Mouse (Mus musculus): ENCODE results near the gene C77080. TPM values are rescaled to one million over a fixed set of nuclear protein-coding genes. Genes with fewer than 3 reads are reported as not detected.

Gene C77080
- polyA plus RNA-seq, 1 experiment from 2014 or later: 5.8 TPM

DNA sequence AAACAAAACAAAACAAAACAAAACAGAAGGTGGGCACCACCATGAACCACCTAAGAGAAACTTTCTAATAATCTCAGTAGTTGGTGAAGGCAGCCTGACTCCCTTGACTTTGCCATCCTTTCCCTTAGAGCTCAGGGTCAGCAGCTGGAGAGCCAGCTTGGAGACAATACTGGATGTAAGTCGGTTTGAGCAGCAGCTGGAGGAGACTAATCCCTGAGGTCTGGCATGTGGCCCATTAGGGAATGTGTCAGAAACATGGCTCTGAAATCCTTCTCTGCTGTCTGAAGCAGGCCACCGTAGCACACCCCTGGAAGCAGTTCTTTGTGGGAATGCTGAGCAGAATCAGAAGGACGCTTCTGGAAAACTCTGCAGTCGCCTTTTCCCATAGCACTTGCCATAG, 49.7 kb downstream of the C77080 start:
- Histone ChIP-seq H3K4me1 (replicated peaks; ENCODE audit: control insufficient read depth, insufficient read depth, low read length) (no peaks in the 10 kb centered on the region), H3K27me3 (ENCODE audit: control insufficient read depth, insufficient read depth, low read length) (no peaks in the 10 kb centered on the region), H3K9me3 (ENCODE audit: control insufficient read depth, low read length) (no peaks in the 10 kb centered on the region), H3K36me3 (replicated peaks; ENCODE audit: control insufficient read depth, insufficient read depth) (peaks cover 92% of the 10 kb centered on the region), H3K4me3 (replicated peaks; ENCODE audit: low read length) (no peak overlapping the region), H3K27ac (no peak overlapping the region), H3K4me2 (replicated peaks) (no peak overlapping the region), H3K9ac (no peak overlapping the region)
- WGBS: 92% methylated on average over 4 of the region's 4 CpGs
- ATAC-seq (ENCODE audit: low FRiP score): no peak
- no peak for DNase-seq (ENCODE audit: low spot score)

DNA sequence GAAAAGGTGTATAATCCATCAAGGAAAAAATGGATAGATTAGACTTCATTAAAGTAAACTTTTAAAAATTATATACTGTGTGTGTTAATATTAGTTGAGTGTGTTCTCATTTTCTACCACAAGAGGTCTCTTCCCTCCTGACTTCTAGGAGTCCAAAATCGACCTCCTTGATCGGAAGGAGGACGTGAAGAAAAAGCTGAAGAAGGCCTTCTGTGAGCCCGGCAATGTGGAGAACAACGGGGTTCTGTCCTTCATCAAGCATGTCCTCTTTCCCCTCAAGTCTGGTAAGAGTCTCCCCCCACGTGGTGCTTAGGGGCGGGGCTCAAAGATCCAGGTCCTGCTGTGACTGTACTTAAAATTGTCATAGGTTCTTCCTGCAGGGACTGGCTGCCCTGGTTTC, 51.7 kb downstream of the C77080 start:
- Histone ChIP-seq H3K4me1 (replicated peaks; ENCODE audit: control insufficient read depth, insufficient read depth, low read length) (no peaks in the 10 kb centered on the region), H3K36me3 (replicated peaks; ENCODE audit: control insufficient read depth, insufficient read depth) (peaks cover 91% of the 10 kb centered on the region), H3K9ac (no peak overlapping the region), H3K9me3 (ENCODE audit: control insufficient read depth, low read length) (no peaks in the 10 kb centered on the region), H3K27ac (no peak overlapping the region), H3K4me2 (replicated peaks) (no peak overlapping the region), H3K27me3 (ENCODE audit: control insufficient read depth, insufficient read depth, low read length) (no peaks in the 10 kb centered on the region), H3K4me3 (replicated peaks; ENCODE audit: low read length) (no peak overlapping the region)
- ATAC-seq (ENCODE audit: low FRiP score): no peak
- DNase-seq (ENCODE audit: low spot score): peak; percentile 71
- 58% methylated on average over 7 of the region's 7 CpGs for WGBS

DNA sequence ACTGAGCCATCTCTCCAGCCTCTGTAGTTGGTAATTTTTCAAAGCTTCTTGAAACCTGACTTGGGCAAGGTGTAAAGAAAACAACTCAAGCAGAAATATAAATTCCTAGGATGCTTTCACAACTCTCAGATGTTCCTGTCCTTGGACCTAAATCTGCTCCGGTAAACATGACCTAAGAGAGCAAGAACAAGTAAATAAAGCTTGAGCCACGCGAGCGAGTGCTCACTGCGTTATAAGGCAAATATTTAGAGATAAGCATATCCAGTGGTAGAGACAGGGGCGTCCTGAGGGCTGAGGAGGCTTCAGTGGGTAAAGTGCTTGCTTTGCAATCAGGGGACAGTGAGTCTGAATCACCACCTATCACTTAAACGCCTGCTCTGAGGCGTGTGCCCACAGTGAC, 54.4 kb downstream of the C77080 start:
- Histone ChIP-seq H3K4me1 (replicated peaks; ENCODE audit: control insufficient read depth, insufficient read depth, low read length) (no peaks in the 10 kb centered on the region), H3K36me3 (replicated peaks; ENCODE audit: control insufficient read depth, insufficient read depth) (peaks cover 91% of the 10 kb centered on the region), H3K27ac (no peak overlapping the region), H3K27me3 (ENCODE audit: control insufficient read depth, insufficient read depth, low read length) (no peaks in the 10 kb centered on the region), H3K4me2 (replicated peaks) (no peak overlapping the region), H3K9ac (no peak overlapping the region), H3K4me3 (replicated peaks; ENCODE audit: low read length) (no peak overlapping the region), H3K9me3 (ENCODE audit: control insufficient read depth, low read length) (no peaks in the 10 kb centered on the region)
- 95% methylated on average over 8 of the region's 8 CpGs for WGBS
- DNase-seq (ENCODE audit: low spot score) (no peak), ATAC-seq (ENCODE audit: low FRiP score) (no peak)

DNA sequence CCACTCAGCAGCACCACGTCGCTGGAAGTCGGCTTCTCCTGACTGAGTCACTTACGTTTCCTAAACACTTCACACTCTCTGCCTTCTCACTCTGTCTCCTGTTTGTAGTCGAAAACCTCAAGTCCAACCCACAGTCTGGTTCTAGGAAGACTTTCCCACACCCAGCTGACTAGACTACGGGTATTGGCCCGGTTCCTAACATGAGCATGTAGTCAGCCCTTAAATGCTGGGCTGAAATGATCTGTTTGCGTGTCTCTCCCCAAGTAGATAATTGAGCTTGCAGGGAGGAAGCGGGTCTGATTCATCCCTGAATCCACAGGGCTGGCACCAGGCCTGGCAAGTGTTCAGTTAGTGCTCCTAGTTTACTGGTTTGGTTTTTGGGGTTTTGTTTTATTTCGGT, 56.5 kb downstream of the C77080 start:
- H3K9me3 ChIP-seq (ENCODE audit: control insufficient read depth, low read length): no peaks in the 10 kb centered on the region
- H3K9ac ChIP-seq: no peak overlapping the region
- DNase-seq (ENCODE audit: low spot score) (no peak), ATAC-seq (ENCODE audit: low FRiP score) (no peak)
- 97% methylated on average over 10 of the region's 10 CpGs for WGBS
- no peaks in the 10 kb centered on the region for H3K27me3 ChIP-seq (ENCODE audit: control insufficient read depth, insufficient read depth, low read length)
- H3K27ac ChIP-seq: no peak overlapping the region
- no peak overlapping the region for H3K4me2 ChIP-seq (replicated peaks)
- peaks cover 91% of the 10 kb centered on the region for H3K36me3 ChIP-seq (replicated peaks; ENCODE audit: control insufficient read depth, insufficient read depth)
- H3K4me1 ChIP-seq (replicated peaks; ENCODE audit: control insufficient read depth, insufficient read depth, low read length): no peaks in the 10 kb centered on the region
- no peak overlapping the region for H3K4me3 ChIP-seq (replicated peaks; ENCODE audit: low read length)

DNA sequence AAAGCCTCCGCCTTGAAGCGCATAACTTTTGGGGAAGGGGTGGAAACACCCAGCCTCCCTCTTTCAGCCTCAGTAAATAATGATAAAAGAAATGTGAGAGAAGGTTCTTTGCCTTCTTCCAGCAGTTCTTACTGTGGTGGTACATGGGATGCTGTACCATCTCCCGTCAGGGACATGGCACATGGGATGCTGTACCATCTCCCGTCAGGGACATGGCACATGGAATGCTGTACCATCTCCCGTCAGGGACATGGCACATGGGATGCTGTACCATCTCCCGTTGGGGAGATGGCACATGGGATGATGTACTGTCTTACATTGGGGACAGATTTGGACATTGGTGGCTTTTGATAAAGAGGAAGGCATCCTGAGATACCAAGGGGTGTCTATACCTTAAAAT, 63.7 kb downstream of the C77080 start:
- no peaks in the 10 kb centered on the region for H3K4me1 ChIP-seq (replicated peaks; ENCODE audit: control insufficient read depth, insufficient read depth, low read length)
- no peak for DNase-seq (ENCODE audit: low spot score)
- H3K27ac ChIP-seq: no peak overlapping the region
- no peak overlapping the region for H3K4me2 ChIP-seq (replicated peaks)
- no peaks in the 10 kb centered on the region for H3K9me3 ChIP-seq (ENCODE audit: control insufficient read depth, low read length)
- H3K9ac ChIP-seq: no peak overlapping the region
- no peak for ATAC-seq (ENCODE audit: low FRiP score)
- 96% methylated on average over 6 of the region's 6 CpGs for WGBS
- H3K27me3 ChIP-seq (ENCODE audit: control insufficient read depth, insufficient read depth, low read length): no peaks in the 10 kb centered on the region
- no peak overlapping the region for H3K4me3 ChIP-seq (replicated peaks; ENCODE audit: low read length)
- peaks cover 65% of the 10 kb centered on the region for H3K36me3 ChIP-seq (replicated peaks; ENCODE audit: control insufficient read depth, insufficient read depth)

DNA sequence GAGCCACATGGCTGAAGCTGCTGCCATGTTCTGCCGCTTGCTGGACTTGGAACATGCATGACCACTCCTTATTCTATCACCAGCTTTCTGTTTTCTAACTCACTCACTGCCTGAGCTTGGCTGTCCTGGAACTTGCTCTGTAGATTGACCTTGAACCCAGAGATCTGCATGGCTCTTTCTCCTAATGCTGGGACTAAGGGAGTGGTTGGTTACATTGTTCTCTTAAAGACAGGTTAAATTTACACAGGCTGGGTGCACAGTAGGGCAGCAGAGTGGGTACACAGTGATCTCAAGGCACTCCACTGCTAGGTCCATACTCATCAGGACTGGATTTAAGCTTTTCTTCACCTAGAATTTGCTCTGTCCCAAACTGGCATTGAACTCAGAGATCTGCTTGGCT, 66.9 kb downstream of the C77080 start:
- Histone ChIP-seq H3K9ac (no peak overlapping the region), H3K27me3 (ENCODE audit: control insufficient read depth, insufficient read depth, low read length) (no peaks in the 10 kb centered on the region), H3K4me2 (replicated peaks) (no peak overlapping the region), H3K4me3 (replicated peaks; ENCODE audit: low read length) (no peak overlapping the region), H3K27ac (no peak overlapping the region), H3K9me3 (ENCODE audit: control insufficient read depth, low read length) (no peaks in the 10 kb centered on the region), H3K36me3 (replicated peaks; ENCODE audit: control insufficient read depth, insufficient read depth) (peaks cover 36% of the 10 kb centered on the region), H3K4me1 (replicated peaks; ENCODE audit: control insufficient read depth, insufficient read depth, low read length) (peaks cover 13% of the 10 kb centered on the region)
- no peak for ATAC-seq (ENCODE audit: low FRiP score)
- no peak for DNase-seq (ENCODE audit: low spot score)
- WGBS: 100% methylated on average over 1 of the region's 1 CpGs

DNA sequence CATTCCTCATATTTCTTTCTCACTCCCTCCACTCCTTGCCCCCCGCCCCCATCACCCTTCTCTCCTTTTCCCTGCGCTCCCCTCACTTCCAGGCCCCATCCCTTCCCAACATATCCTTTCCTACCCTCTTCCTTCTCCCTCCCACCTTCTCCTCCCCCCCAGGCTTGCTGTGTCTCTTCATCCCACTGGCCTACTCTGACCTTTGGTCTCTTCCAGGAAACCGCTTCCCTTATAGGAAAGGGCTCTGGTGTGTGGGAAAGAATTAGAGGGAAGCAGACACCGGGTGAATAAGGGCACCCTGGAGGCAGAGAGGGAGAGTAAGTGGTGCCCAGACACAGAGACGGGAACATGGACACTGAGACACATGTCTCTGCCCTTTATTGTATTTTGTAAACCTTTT, 69.5 kb downstream of the C77080 start:
- no peak overlapping the region for H3K4me3 ChIP-seq (replicated peaks; ENCODE audit: low read length)
- no peak overlapping the region for H3K4me2 ChIP-seq (replicated peaks)
- H3K27ac ChIP-seq: no peak overlapping the region
- ATAC-seq (ENCODE audit: low FRiP score): no peak
- H3K9me3 ChIP-seq (ENCODE audit: control insufficient read depth, low read length): no peaks in the 10 kb centered on the region
- WGBS: 82% methylated on average over 5 of the region's 5 CpGs
- H3K4me1 ChIP-seq (replicated peaks; ENCODE audit: control insufficient read depth, insufficient read depth, low read length): peaks cover 23% of the 10 kb centered on the region
- no peaks in the 10 kb centered on the region for H3K27me3 ChIP-seq (ENCODE audit: control insufficient read depth, insufficient read depth, low read length)
- no peak overlapping the region for H3K9ac ChIP-seq
- no peak for DNase-seq (ENCODE audit: low spot score)
- H3K36me3 ChIP-seq (replicated peaks; ENCODE audit: control insufficient read depth, insufficient read depth): peaks cover 14% of the 10 kb centered on the region

DNA sequence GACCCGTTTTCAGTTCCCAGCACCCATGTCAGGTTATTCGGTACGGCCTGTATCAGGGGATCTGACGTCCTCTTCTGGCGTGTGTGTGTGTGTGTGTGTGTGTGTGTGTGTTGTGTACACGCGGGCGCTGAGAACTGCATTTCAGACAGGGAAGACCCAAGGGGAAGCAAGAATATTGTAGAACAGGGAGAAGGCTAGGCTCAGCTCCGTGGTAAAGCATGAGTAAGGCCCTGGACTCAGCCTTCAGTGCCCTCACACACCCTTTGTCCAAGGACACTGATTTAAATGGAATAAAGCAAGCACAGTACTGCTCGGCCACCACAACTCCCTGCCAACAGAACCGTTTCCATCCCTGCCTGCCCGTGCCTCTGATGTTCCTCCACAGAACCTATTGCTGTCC, 70.7 kb downstream of the C77080 start:
- H3K4me3 ChIP-seq (replicated peaks; ENCODE audit: low read length): peak overlapping the region; percentile 83
- peak overlapping the region; percentile 86 for H3K4me2 ChIP-seq (replicated peaks)
- H3K9ac ChIP-seq: peak overlapping the region; percentile 75
- no peak for ATAC-seq (ENCODE audit: low FRiP score)
- peaks cover 2% of the 10 kb centered on the region; the same call in 1 of the 2 replicates for H3K36me3 ChIP-seq (replicated peaks; ENCODE audit: control insufficient read depth, insufficient read depth)
- no peaks in the 10 kb centered on the region for H3K9me3 ChIP-seq (ENCODE audit: control insufficient read depth, low read length)
- H3K27ac ChIP-seq: peak overlapping the region; percentile 79; the same call in 1 of the 2 replicates
- peaks cover 23% of the 10 kb centered on the region for H3K4me1 ChIP-seq (replicated peaks; ENCODE audit: control insufficient read depth, insufficient read depth, low read length)
- H3K27me3 ChIP-seq (ENCODE audit: control insufficient read depth, insufficient read depth, low read length): no peaks in the 10 kb centered on the region
- no peak for DNase-seq (ENCODE audit: low spot score)
- 5% methylated on average over 12 of the region's 12 CpGs for WGBS

DNA sequence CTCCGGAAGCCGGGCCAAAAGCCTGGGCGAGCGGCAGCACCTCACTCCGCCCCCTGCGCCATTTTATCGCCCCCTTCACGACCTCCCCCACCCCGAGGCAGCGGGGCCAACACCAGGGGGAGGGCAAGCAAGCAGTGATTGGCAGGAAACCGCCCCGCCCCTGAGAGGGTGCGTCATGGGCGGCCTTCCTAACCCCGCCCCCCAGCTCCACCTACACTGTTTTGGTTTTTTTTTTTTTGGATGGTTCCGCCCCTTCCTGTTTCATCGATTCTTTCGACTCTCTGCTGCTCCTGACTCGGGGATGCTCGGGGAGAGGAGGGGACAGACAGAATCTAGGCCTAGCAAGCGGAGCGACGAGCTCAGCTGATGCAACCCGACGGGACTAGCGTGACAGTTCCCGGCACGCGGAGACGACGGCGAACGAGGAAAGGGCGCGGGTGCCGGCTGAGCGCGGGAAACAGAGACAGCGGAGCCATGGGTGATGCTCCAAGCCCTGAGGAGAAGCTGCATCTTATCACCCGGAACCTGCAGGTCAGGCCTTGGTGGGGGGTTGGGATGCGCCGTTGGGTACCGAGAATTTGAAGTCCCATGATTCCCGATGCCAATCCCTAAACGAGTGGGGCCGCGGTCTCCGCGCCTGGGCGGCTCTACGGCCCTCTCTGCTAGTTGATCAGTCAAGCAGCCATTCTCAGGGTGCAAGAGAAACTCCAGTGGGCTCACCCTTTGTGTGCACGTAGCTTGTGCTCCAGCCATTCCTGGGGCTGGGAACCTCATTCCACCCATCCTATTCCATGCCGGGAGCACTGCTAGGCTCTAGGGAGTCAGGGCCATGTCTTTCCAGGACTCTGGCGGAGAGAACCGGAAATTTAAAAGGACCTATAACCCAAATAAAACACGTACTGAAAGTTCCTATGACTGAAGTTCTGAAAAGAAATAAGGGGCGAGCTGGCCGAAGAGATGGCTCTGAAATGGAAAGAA, 71.4 kb downstream of the C77080 start, which contains the start of the genes S100pbp and Yars:
Gene S100pbp, minus strand, starts transcription at position 186 of the 978 bp plus-strand sequence.
Gene Yars, plus strand, starts transcription at position 219 of the 978 bp plus-strand sequence.
- Histone ChIP-seq H3K9me3 (ENCODE audit: control insufficient read depth, low read length) (no peaks in the 10 kb centered on the region), H3K27me3 (ENCODE audit: control insufficient read depth, insufficient read depth, low read length) (no peaks in the 10 kb centered on the region), H3K9ac (peak within 1 kb of the TSS; percentile 79), H3K36me3 (replicated peaks; ENCODE audit: control insufficient read depth, insufficient read depth) (no peaks in the 10 kb centered on the region; the same call in 1 of the 2 replicates), H3K4me2 (replicated peaks) (peak within 1 kb of the TSS; percentile 86), H3K4me1 (replicated peaks; ENCODE audit: control insufficient read depth, insufficient read depth, low read length) (peaks cover 23% of the 10 kb centered on the region), H3K27ac (peak within 1 kb of the TSS; percentile 79), H3K4me3 (replicated peaks; ENCODE audit: low read length) (peak within 1 kb of the TSS; percentile 83)
- under 1% methylated on average over 58 of the region's 58 CpGs for WGBS
- peak; percentile 97 for DNase-seq (ENCODE audit: low spot score)
- peak; percentile 91 for ATAC-seq (ENCODE audit: low FRiP score)

Data from hindbrain, embryonic 14.5 days (tissue).